Mouse (Mus musculus): ENCODE measurements around the gene Fancm.
"Not testable (repeated sequence)": the region's sequence is repeated elsewhere in the genome, so short reads cannot be mapped to it uniquely, and the experiment has no call there.

Gene Fancm

GRCm38 (mm10) chr12:65119451-65119850, 44.0 kb downstream of the Fancm start:
- no peak for DNase-seq (ENCODE audit: extremely low spot score)

GRCm38 (mm10) chr12:65136121-65136520, 60.7 kb downstream of the Fancm start:
- not testable (repeated sequence) for DNase-seq (ENCODE audit: extremely low spot score)

GRCm38 (mm10) chr12:65172021-65172951, 96.9 kb downstream of the Fancm start, which contains the start of gene Mis18bp1:
Gene Mis18bp1, minus strand, starts transcription at chr12:65172604.
- peak; percentile 93 for DNase-seq (ENCODE audit: extremely low spot score)

GRCm38 (mm10) chr12:65172959-65173358, 97.6 kb downstream of the Fancm start:
- not testable (repeated sequence) for DNase-seq (ENCODE audit: extremely low spot score)

- no peak for DNase-seq (ENCODE audit: extremely low spot score)
These were observed 98.3 kb downstream of the Fancm start for GRCm38 (mm10) chr12:65173736-65174135.
